Mouse (Mus musculus) left cerebral cortex, postnatal 36 days (tissue): ENCODE data around the gene Nme2. TPM values are rescaled to one million over a fixed set of nuclear protein-coding genes. Genes with fewer than 3 reads are reported as not detected.
"Not testable (repeated sequence)": the region's sequence is repeated elsewhere in the genome, so short reads cannot be mapped to it uniquely, and the experiment has no call there.

Source experiments
- DNase-seq, 2 experiments: peaks; one replicate each; pipeline ENCODE4 v3.0.0; 2021 to 2022; ENCODE audit warnings: low spot score in 2 of 2, mixed read lengths in 1 of 2
- intact Hi-C: fragments of 180-260 bp; cut with DNase I; formaldehyde crosslinking; loops from one replicate; pipeline ENCODE4 v1.15.1; 2025
- total RNA-seq, 2 experiments: library from RNA; stranded (reverse); gene quantifications; 2 replicates each; pipeline ENCODE4 v1.2.3; 2021

Nme2 gene
- total RNA-seq, 2 experiments from 2014 or later: 75.3 to 88.9 TPM

- intact Hi-C loops: loop anchor here (1.0 to 2.0 kb wide), 2 partner anchors 27 to 118 kb away; no protein-coding TSS in a partner anchor
- DNase-seq: no peak
These were observed 12.7 kb upstream of the Nme2 start for GRCm38 (mm10) chr11:93968848-93969128.

GRCm38 (mm10) chr11:93968005-93968847 is 12.2 kb upstream of the Nme2 start, which contains the start of the genes Gm20390 and Nme1:
Gene Gm20390, minus strand, starts transcription at chr11:93968293.
Gene Nme1, minus strand, starts transcription at chr11:93968521.
- intact Hi-C loops: loop anchor here (1.0 to 2.0 kb wide), 2 partner anchors 27 to 119 kb away; no protein-coding TSS in a partner anchor

GRCm38 (mm10) chr11:93967381-93967780 is 11.3 kb upstream of the Nme2 start:
- intact Hi-C loops: no loop called here
- DNase-seq: no peak

More at GRCm38 (mm10) chr11:93968005-93968847, 12.2 kb upstream of the Nme2 start, which contains the start of the genes Gm20390 and Nme1:
- peak; percentile 97 for DNase-seq

GRCm38 (mm10) chr11:93965391-93965790 is 9.3 kb upstream of the Nme2 start:
- DNase-seq: no peak
- intact Hi-C loops: no loop called here

- intact Hi-C loops: no loop called here
These were observed 7.0 kb upstream of the Nme2 start for GRCm38 (mm10) chr11:93963013-93963412.

GRCm38 (mm10) chr11:93961482-93961881 is 5.4 kb upstream of the Nme2 start:
- no peak for DNase-seq
- intact Hi-C loops: no loop called here

More at GRCm38 (mm10) chr11:93963013-93963412, 7.0 kb upstream of the Nme2 start:
- DNase-seq: no peak

GRCm38 (mm10) chr11:93957746-93958145 is 1.7 kb upstream of the Nme2 start:
- no peak for DNase-seq
- intact Hi-C loops: no loop called here

GRCm38 (mm10) chr11:93957031-93957555 is 1.0 kb upstream of the Nme2 start:
- intact Hi-C loops: no loop called here
- DNase-seq: no peak

- intact Hi-C loops: no loop called here
- DNase-seq: peak; percentile 87
These were observed 556 bp downstream of the Nme2 start for GRCm38 (mm10) chr11:93955256-93956150.

- intact Hi-C loops: no loop called here
- DNase-seq: no peak
These were observed 1.3 kb downstream of the Nme2 start for GRCm38 (mm10) chr11:93954738-93955255.

GRCm38 (mm10) chr11:93952376-93952775 is 3.7 kb downstream of the Nme2 start:
- DNase-seq: no peak
- intact Hi-C loops: no loop called here

- intact Hi-C loops: no loop called here
- no peak for DNase-seq
These were observed 6.0 kb downstream of the Nme2 start for GRCm38 (mm10) chr11:93950045-93950444.

GRCm38 (mm10) chr11:93948887-93949567 is 7.0 kb downstream of the Nme2 start:
- DNase-seq: no peak

GRCm38 (mm10) chr11:93944986-93945385 is 11.1 kb downstream of the Nme2 start:
- intact Hi-C loops: no loop called here

More at GRCm38 (mm10) chr11:93948887-93949567, 7.0 kb downstream of the Nme2 start:
- intact Hi-C loops: no loop called here

GRCm38 (mm10) chr11:93940906-93941305 is 15.2 kb downstream of the Nme2 start:
- intact Hi-C loops: no loop called here
- DNase-seq: no peak

More at GRCm38 (mm10) chr11:93944986-93945385, 11.1 kb downstream of the Nme2 start:
- DNase-seq: no peak

- no peak for DNase-seq
- intact Hi-C loops: no loop called here
These were observed 27.0 kb downstream of the Nme2 start for GRCm38 (mm10) chr11:93929106-93929505.

GRCm38 (mm10) chr11:93915019-93915418 is 41.0 kb downstream of the Nme2 start:
- DNase-seq, intact Hi-C loops: not testable (repeated sequence)

- intact Hi-C loops: no loop called here
- DNase-seq: no peak
These were observed 44.5 kb downstream of the Nme2 start for GRCm38 (mm10) chr11:93911603-93912002.

GRCm38 (mm10) chr11:93908829-93909228 is 47.2 kb downstream of the Nme2 start:
- no peak for DNase-seq
- intact Hi-C loops: no loop called here
